Mouse (Mus musculus) frontal cortex, postnatal 36 days (tissue): ENCODE data around the gene Tdp1.
"Not testable (repeated sequence)": the region's sequence is repeated elsewhere in the genome, so short reads cannot be mapped to it uniquely, and the experiment has no call there.

Source experiments
- DNase-seq, 2 experiments: peaks; one replicate each; pipeline ENCODE4 v3.0.0; 2022; ENCODE audit warnings: low spot score in 2 of 2

Gene Tdp1

DNA sequence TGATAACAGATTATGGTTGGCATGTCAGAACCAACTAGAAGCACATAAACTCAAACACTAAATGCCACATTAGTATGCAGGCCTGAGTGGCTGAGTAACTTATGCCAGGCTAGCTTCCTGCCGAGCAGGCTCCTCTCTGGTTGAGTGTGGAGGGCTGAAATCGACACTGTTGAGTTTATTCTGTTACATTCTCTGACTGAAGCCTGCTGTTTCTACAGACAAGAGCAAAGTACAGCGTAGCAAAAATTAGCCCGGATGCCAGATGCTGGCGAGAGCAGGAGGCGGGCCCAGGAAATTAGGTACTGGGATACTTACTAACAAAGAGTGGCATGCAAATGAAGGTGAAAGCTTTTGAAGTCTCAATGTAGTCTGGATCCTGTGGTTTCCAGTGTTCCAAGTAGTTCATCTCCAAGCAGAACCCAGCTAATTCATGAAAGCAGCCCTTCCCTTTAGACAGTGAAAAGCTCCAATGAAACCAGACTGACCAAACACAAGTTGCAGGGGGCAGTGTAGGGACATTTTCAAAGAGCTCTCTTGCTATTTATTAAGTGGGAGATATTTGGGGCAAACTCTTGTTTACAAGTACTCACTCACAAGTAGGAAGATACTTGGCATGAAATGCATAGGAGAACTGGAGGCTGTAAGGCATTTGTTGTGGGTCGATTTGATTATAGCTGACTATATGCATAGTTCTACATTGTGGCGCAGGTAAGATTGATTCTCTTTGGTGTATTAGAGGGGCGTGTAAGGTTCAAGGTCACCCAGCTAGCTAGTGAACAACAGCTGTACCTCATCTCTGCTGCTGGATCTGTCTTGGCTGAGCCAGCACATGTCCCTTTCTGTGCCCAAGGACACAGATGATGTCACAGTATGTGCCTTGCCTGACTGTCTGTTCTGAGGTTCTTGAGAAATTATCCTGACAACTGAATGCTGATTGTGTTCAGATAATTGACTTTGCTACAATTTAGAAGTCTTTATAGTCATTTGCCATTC, 74.0 kb downstream of the Tdp1 start:
- DNase-seq, result peak in 1 of 2 experiments; percentile 38

DNA sequence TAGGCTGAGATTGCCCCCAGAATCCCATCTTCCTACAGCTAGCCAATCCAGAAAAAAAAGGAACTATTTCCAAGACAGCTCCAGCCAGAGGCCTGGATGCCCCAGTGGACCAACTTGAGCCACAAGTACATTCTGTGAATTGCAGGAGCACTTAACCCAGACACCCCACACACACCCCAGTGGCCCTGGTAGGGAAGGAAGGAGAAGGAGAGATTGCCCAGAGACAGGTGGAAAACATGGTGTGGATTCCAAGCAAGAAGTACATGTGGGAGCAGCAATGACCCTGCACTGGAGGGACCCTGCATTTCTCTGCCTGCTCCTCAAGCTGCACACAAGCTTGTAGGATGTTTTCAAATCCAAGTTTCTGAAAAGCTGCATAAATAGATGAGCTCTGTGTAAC, 75.0 kb downstream of the Tdp1 start:
- no peak for DNase-seq

GRCm38 (mm10) chr12:99959930-99960329, 75.6 kb downstream of the Tdp1 start:
- DNase-seq, result no peak

DNA sequence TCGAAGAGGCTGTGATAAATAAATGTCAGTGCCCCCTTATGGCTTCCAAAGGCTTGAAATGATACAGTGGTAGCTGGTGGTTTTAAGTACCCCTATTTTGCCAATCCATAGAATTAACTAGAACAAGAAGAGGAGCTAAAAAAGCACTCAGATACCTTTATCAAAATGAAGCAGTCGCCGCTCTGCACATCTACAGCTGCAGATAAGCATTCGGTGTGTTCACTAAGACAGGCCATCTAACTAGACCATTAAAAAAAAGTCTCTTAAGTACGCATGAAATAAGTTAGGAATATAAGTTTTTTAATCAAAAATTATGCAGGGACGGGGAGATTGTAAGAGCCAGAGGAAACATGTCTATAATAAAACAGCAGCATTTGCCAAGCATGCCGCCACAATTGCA, 76.4 kb downstream of the Tdp1 start:
- no peak for DNase-seq

DNA sequence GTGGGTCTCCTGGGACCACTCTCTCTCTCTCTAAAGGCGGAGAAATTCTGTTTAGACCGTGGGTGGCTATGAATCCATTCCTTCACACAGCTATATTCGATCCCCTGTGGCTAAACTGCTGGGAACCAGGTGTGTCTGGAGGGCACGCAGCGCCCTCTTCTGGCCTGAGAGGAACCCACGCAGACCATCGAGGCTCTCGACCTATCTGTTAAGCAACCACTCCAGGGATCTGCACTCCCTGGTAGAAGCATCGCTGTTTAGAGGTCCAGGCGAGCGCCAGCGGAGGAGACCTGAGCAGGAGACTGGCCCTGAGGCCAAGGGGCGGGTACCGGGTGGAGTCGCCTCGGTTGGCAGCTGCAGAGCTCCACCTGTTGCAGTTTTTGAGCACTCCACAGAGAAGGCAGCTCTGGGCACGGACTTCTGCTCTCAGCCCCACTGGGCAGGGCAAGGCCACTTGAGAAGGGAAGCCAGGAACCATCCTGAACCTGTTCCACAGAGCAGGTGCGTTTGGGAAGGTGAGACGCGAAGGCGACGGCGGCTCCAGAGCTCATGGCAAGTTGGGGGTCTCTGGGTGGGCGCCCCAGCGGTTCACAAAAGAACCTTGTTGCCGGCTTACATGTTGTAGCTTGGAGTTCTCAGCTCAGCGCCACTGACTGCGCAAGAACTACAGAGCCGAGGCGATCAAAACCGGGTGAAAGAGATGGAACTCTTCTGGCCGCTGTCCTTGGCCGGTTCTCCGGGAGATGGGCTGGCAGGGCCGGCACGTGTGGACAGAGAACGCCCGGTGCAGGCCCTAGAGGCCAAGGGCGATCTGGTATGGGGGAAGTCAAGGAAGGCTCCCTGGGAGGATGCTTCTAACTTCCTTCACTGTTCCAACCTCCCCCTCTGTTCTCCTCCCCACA, 80.2 kb downstream of the Tdp1 start, which contains the start of gene Kcnk13:
Gene Kcnk13, plus strand, starts transcription at position 199 of the 902 bp plus-strand sequence.
- DNase-seq, result peak; percentile 71 to 85

DNA sequence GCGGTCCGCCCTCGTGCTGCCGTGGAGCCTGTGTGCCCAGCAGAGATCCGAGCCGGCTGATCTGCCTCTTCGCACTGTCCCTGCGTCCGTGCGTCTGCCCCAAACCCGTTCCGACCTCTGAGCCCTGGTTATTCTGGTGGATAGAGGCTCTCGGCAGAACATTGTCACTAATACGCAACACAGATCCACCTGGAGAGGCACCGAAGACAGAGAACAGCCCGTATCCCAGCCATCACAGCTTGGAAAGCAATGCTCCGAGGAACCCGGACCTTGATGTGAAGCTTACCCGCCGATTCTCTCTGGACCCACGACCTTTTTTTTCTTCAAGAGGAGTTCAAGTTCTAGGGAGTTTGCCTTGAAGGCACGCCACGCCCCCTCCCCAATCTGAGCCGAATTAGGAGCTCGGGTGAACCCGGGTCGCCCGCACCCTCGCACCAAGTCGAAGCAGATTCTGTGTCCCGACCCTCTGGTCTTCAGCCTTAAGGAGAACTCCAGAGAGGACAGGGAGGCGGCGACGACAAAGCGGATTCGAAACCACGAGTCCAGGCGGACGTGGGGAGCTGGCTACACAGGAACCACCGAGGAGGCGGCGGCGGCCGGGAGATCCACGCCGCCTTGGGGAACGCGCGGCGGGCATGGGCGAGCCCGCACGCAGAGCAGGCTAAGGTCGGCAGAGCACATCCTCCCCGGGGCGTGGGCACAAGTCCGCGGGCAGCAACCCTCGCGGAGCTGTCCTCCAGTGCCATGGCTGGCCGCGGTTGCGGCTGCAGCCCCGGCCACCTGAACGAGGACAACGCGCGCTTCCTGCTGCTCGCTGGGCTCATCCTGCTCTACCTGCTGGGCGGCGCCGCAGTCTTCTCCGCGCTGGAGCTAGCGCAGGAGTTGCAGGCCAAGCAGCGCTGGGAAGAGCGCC, 81.1 kb downstream of the Tdp1 start:
- DNase-seq, result peak; percentile 22 to 58

- DNase-seq, result peak in 1 of 2 experiments; percentile 19
Measured at GRCm38 (mm10) chr12:99966116-99966770, 81.9 kb downstream of the Tdp1 start.

GRCm38 (mm10) chr12:99966881-99967363, 82.6 kb downstream of the Tdp1 start:
- DNase-seq, result peak in 1 of 2 experiments; percentile 14

DNA sequence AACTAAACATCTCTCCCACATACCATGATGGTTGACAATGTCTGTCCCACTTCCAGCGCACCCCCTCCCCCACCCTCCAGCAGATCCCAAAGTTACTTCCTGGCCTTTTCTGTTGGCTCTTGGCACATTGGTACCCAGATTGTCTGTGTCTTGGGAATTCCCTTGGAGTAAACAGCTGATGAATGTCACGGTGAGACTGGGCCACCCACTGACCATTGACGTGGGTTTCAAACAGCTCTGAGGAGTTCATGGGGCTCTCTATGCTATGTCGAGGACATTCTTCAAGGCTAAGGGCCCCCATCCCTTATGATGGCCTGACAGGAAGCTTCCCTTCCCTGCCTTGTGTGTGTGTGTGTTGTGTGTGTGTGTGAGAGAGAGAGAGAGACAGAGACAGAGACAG, 85.6 kb downstream of the Tdp1 start:
- no peak for DNase-seq

- not testable (repeated sequence) for DNase-seq
Measured at GRCm38 (mm10) chr12:99971205-99971894, 87.0 kb downstream of the Tdp1 start.

GRCm38 (mm10) chr12:99972825-99973224, 88.5 kb downstream of the Tdp1 start:
- no peak for DNase-seq

GRCm38 (mm10) chr12:99973659-99974058, 89.3 kb downstream of the Tdp1 start:
- no peak for DNase-seq

DNA sequence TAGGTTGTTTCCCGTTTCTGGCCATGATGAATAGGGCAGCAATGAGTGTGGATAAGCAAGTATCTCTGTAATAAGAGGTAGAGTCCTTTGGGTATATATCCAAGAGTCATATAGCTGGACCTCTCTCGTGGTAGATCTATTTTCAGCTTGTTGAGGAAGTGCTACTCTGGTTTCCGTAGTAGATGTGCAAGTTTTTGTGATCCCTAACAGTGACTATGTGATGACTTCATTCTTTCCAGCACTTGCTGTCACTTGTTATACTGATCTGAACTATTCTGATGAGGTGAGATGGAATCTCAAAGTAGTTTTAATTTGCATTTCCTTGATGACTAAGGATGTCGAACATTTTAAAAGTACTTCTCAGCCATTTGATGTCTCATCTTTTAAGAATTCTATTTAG, 95.2 kb downstream of the Tdp1 start:
- DNase-seq, result no peak

DNA sequence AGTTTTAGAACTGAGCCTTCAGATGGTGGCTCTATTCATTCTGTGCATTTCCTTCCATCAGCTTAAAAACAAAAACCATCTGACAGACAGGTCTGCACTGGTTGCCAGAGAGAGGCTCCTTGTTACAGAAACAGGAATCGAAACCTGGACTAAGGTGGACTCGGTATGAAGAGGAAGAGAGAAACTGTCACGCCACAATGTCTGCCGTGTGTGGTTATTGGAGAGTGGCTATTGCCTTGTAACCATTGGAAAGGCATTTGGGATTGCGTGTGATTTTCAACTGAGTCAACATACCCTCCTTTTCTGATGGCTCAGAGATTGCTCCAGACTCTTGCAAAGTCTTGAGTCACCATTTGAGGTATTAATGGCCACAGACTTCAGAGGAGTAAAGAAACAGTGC, 102.5 kb downstream of the Tdp1 start:
- DNase-seq, result no peak

- no peak for DNase-seq
Measured at GRCm38 (mm10) chr12:99988144-99988543, 103.8 kb downstream of the Tdp1 start.

GRCm38 (mm10) chr12:99992362-99992862, 108.1 kb downstream of the Tdp1 start:
- no peak for DNase-seq

GRCm38 (mm10) chr12:99993146-99993890, 109.0 kb downstream of the Tdp1 start:
- DNase-seq, result no peak

GRCm38 (mm10) chr12:99995951-99996350, 111.6 kb downstream of the Tdp1 start:
- DNase-seq, result no peak

GRCm38 (mm10) chr12:99999726-100000125, 115.4 kb downstream of the Tdp1 start:
- no peak for DNase-seq
